Mouse (Mus musculus): Measurements from ENCODE around the gene Rab2b. TPM values are rescaled to one million over a fixed set of nuclear protein-coding genes. Genes with fewer than 3 reads are reported as not detected.
"Not testable (repeated sequence)": the region's sequence is repeated elsewhere in the genome, so short reads cannot be mapped to it uniquely, and the experiment has no call there.

The Rab2b gene
- total RNA-seq (2021): 1 to 10 TPM; 2.3 TPM
- long read RNA-seq, experiment 1, partial matches to known transcripts: 0 of 3 reads
- long read RNA-seq, experiment 1, other reads (novel, unspliced or antisense): 1 of 3 reads
- long read RNA-seq, experiment 2: 0 reads

DNA sequence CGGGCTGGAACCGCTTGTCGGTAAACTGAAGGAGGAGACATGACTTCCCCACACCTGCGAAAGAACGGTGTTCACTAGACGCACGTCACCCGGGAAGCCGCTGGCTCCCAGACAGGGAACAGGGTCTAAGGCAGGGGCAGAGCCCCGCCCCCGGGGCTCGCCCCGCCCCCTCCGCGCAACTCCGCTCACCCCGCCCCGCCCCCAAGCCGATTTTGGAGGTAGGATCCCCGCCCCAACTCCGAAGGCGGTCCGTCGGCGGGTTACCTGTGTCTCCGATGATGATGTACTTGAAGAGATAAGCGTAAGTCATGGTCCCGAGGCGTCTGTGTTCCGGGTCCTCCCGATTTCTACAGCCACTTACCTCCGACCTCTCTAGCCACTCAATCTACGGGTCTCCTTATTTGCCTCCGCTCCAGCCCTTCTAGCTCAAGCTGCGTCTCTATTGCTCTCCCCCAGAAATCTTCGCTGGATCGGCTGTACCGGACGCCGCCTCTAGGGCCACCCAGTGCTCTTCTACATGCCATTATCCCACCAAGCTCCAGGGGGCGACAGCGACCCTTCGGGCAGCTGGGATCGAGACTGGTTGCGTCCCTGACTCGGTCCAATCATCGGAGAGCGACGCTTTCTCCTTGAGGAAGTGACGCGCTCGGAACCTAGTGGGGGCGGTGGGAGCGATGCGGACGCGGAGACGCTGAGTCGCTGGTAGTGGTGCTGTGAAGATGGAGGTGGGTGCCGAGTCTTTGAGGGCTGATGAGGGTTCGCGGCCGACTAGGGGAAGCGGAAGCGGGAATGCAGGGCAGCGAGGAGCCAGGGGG, at the start of gene Rab2b, which contains the start of gene Tox4:
Rab2b (minus strand) TSS at position 614 of the 815 bp plus-strand sequence.
Tox4 (plus strand) TSS at position 215 of the 815 bp plus-strand sequence.
- peak; percentile 99 for DNase-seq (ENCODE audit: low spot score)

DNA sequence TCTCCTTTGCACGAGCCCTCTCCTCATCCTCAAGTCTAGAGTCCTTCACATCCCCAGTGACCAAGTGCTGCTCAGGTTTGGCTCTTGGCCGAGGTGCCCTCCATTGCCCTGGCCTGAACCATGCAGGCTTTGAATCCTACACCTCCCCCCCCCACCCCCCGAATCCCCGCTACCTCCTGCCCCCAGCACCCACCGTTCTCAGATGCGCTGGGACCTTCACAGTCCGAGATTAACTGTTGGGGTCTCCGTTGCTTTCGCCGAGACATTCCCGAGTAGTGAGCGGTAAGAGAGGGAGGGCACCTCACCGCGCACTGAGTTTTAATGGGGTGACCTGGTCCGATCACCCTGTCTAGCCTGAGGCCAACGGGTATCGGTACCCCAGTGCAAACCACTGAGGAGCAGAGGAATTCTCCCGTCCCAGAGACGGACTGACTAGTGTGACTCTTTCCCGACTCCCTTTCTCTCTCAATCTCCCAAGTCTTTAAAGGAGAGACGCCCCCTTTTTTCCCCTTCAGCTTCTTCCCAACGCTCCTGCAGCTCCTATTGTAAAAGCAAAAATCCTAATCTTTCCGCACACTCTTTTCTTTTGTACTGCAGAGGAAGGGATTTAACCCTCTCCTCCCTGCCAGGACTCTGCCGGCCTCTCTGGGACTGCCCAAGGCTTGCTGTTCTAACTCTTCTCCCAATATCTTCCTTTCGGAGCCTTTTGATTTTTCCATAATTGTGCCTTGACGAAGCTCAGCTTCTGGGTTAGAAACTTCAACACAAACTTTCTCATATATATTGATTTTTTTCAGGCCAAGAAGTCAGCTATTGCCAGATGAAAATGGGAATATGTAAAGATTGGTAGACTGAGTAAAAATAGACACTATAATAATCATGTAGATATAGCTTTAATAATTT, 48.8 kb upstream of the Rab2b start, which contains the start of gene Sall2:
Sall2 (minus strand) TSS at position 853 of the 903 bp plus-strand sequence.
- DNase-seq (ENCODE audit: low spot score): no peak

DNA sequence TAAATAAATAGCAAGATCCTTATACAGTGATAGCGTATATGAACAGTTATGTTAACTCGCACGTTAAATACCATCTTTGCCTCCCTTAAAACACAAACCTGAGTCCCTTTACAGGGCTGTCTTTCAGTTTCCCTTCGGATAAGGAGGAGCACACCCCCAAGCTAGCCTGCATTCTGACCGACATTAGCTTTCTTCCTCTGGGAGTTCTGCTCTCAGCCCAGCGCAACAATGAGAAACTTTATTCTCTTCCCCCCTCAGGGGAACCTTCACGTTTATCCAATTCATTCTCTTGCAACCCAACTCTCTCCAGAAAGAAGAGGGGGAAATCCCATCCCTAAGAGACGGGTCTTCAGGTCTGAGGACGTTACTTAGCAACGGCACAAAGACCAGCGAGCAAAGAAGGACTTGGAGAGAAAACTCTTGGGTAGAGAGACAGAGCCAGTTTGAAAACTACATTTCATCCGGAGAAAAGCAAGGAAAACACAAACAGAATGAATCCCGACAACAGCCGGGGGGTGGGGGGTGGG, 48.1 kb upstream of the Rab2b start:
- no peak for DNase-seq (ENCODE audit: low spot score)

DNA sequence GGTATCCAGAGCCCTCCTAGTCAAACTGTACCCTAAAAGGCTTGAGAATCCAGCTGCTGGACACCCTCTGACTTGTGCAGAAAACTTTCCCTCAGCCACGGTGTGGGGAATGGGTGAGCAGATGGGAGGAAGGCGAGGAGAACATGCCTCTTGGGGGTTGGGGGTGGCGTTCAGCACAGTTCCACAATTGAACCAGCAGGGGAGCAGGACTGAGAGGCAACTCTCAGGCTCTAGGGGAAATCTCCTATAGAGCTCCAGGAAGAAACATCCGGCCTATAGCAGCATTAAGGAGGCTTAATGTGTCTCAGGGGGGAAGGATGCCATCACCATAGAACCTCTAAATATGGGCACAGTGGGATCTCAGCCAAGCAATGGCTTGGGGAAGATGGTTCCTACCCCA, 46.5 kb upstream of the Rab2b start:
- no peak for DNase-seq (ENCODE audit: low spot score)

DNA sequence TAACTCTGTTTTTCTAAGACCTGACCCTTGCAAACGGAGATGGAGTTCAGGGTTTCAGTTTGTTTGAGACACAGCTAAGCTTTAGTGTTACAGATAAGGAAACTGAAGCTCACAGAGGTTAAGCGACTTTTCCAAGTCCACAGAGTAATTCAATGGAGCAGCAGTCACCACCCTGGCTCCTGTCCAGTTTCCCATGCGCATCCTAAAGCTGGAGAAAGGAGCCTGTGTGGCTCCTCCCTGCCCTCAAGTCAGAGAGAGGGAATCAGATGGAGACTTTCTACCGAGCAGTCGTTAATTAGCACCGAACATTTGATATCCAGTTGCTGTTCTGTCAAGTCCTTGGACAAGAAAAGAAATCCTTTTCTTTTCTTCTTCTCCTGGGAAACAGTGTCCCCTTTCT, 40.0 kb upstream of the Rab2b start:
- no peak for DNase-seq (ENCODE audit: low spot score)

DNA sequence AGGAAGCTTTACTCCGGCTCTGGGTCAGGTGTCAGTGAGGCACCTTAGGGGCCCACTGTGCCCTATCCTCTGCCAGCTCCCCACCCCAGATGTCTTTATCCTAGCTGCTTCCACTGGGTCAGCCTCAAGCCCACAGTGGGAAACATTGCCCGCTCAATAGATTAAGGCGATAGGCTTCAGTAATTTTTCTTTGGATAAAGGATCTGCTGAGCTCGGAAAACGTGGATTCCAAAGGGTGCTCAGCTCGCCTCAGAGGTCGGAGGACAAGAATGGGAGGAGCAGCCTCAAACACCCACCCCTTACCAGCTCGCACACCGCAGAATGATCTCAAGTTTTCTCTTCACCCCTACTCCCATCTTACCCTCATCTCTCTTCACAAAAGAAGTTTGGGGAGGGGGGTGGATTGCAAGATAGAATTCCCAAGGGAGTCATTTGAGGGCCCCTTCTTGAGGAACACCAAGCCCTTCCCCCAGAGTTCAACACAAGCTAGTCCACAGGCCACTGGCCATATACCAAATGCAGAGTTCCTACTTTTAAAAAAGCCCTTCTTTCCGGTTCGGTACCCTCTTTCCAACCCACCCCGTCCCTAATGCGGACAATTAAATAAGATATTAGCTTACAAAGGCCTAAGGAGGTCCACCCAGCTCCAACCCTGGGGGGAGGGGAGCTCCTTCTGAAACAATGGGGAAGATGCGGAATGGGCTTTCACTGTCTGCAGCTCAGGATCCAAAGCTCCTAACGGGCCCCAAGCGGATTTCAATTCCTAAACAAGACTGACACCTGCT, 37.3 kb upstream of the Rab2b start:
- DNase-seq (ENCODE audit: low spot score): no peak

DNA sequence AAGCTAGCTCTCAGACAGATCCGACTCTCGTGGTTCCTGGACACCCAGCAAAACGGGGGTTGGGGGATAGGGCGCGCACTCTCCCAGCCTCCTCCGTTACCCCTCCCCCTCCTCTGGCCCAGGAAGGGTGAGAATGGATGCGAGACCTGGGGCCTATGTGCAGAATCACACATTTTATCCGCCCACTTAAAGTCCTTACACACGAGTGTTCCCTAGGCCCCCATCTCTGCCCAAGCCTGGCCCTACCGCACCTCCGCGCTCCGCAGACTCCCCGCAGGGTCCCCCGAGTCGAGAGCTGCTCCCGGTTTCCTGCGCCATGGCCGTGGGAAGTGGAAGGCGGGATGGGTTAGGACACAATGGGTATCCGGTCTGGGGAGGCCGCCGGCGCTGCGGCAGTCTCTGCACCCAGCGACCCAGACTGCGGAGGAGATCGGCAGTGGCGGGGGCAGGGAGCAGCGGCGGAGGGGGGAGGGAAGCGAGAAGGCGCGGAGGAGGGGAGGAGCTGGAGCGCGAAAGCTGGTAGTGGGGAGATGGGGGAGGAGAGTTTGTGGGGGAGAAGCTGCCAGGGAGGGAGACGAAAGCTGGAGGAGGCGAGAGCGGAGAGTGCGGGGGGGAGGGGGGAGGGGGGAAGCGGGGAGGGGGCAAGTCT, 36.6 kb upstream of the Rab2b start:
- DNase-seq (ENCODE audit: low spot score): peak; percentile 33

DNA sequence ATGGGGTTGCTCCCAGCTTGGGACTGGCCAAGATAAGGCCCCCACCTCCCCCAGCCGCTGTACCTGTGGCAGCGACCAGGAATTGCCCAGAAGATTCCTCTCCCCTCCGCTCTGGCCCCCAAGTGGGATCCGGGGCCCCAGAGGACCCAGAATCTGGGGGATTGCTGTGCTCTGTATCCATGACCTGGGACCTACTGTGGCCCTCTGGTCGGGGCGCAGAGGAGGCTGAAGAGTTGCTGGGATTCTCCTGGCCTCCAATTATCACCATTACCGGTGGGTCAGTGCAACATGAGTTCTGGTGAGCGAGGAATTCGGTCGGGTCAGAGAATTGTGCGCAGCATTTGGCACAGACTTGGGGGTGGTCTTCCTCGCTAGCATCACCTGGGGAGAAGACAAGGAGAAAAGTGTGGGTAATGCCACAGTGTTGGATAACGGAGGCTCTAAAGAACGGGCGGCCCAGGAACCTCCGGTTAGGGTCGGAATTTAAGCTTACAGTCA, 36.0 kb upstream of the Rab2b start:
- no peak for DNase-seq (ENCODE audit: low spot score)

DNA sequence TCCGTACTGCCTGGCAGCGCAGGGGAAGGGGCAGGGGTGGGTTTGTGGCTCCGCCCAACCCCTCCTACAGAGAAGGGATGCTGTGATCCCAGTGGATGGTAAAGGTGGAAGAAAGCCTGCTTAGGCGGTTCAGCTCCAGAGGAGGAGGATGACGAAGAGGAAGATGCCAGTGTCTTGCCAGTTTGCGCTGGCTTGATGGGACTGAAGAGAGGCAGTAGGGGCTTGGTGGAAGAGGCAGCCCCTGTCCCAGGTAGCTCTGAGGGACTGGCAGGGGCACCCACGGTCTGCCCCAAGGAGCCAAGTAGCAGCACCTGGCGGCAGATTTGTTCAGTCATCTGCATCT, 35.4 kb upstream of the Rab2b start:
- no peak for DNase-seq (ENCODE audit: low spot score)

DNA sequence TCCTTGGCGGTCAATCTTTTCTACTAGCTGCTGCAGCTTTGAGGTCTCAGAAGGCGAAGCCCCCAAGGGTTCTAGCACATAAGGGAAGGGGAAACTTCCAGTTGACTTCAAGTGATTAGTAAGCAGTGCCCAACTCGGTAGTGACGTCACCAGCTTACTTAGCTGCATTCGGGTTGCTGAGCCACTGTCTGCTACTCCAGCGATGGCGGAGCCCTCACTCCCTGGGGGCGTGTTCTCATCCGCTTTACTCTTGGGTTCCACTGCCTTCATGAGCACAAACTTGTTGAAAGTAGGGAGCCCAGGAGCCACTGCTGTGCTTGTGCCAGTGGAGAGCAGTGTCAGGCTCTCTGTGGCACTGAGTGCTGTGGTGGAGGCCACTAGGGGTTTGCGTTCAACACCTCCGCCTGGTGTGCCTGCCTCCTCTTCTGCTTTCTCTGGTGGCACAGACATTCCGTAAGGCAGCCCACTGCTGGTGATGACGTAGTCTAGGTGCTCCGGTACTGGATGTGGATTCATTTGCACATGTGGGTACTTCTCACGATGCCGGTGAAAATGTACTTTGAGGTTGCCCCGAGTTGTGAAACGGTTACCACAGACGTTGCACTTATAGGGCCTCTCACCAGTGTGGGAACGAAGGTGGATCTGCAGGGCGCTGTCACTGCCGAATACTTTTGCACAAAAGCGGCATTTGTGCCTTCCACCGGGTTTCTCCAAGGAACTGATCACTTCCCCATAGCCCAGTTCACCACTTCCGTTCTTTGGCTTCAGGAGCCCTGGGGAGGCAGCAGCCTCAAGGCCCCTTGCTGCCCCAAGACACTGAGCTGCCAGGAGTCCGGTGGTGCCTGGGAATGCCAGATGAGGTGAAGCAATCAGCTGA, 34.8 kb upstream of the Rab2b start:
- no peak for DNase-seq (ENCODE audit: low spot score)

DNA sequence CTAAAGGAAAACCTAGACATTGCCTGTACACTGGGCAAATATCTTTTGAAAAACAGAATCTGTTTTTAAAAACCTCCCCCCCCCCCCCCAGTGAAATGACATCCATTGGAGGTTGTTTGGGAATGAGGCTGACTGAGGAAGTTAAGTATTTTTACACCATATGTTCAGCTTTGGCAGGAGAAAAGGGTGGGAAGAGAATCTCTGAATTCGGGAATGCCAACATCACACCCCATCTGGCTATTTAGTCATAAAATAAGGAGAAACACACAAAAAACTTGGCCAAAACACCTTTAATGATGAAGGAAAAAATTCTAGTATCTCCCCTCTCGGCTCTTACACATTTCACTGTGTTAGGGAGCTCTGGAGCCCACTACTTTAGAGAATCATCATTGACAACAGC, 31.6 kb upstream of the Rab2b start:
- no peak for DNase-seq (ENCODE audit: low spot score)

DNA sequence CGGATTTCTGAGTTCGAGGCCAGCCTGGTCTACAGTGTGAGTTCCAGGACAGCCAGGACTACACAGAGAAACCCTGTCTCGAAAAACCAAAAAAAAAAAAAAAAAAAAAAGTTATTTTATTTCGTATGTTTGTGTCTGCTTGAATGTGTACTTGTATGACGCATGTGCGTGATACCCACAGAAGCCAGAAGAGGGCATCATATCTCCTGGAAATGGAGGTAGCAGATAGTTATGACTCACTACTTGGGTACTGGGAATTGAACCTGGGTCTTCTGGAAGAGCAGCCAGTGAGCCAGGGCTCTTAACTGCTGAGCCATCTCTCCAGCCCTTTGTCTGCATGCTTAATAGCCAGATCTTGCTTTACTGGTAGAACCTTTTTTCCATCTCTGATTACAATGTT, 31.0 kb upstream of the Rab2b start:
- not testable (repeated sequence) for DNase-seq (ENCODE audit: low spot score)

DNA sequence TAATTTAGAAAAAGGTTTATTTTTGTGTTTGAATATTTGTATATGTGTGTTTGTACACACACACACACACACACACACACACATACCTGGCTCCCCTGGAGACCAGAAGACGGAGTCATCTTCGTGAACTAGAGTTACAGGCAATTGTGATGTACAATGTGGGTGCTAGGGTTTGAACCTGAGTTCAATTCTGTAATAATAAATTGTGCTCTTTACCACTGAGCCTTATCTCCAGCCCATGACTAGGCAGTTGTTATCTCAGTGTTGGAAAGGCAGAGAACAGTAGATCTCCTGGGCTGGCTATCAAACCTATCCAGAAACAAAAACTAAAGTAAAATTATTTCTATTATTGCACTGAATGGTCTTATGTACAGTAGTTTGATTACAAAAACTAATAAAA, 26.8 kb upstream of the Rab2b start:
- no peak for DNase-seq (ENCODE audit: low spot score)

DNA sequence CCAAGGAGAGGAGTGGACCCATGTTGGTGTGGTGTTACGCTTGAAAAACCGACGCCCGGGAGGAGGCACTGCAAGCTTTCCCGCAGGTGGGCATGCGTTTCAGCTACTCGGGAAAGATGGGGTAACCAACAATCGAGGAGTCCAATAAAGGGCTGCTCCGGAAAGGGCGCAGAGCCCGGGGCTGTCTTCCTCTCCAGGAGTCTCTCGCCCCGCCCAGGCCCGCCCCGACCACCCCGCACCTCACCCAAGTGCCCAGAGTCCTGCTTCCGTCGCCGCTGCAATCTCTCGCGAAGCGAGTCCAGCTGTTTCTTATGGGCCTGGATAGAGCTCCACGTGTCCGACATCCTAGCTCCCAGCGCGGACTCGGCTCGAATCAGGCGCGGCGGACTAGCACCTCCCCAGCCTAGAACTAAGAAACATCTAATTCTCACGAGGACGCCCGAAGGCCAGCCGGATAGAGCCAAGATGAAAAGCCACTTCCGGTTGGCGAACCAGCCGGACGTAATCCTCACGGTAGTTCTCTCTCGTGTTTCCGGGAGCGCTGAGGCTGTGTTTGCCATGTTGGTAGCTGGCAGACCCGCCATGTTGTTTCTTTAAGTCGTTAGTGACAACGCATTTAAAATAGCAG, 25.4 kb upstream of the Rab2b start, which contains the start of gene Mettl3:
Mettl3 (minus strand) TSS at position 485 of the 628 bp plus-strand sequence.
- DNase-seq (ENCODE audit: low spot score): peak; percentile 93

DNA sequence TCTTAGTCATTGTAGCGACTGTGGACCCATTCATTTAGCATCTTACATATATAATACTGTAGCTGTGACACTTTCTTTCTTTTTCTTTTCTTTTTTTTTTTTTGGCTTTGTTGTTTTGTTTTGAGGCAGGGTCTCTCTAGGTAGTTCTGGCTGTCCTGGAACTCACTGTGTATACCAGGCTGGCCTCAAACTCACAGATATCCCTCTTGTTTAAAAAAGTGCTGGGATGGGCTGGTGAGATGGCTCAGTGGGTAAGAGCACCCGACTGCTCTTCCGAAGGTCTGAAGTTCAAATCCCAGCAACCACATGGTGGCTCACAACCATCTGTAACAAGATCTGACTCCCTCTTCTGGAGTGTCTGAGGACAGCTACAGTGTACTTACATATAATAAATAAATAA, 24.2 kb upstream of the Rab2b start:
- not testable (repeated sequence) for DNase-seq (ENCODE audit: low spot score)

DNA sequence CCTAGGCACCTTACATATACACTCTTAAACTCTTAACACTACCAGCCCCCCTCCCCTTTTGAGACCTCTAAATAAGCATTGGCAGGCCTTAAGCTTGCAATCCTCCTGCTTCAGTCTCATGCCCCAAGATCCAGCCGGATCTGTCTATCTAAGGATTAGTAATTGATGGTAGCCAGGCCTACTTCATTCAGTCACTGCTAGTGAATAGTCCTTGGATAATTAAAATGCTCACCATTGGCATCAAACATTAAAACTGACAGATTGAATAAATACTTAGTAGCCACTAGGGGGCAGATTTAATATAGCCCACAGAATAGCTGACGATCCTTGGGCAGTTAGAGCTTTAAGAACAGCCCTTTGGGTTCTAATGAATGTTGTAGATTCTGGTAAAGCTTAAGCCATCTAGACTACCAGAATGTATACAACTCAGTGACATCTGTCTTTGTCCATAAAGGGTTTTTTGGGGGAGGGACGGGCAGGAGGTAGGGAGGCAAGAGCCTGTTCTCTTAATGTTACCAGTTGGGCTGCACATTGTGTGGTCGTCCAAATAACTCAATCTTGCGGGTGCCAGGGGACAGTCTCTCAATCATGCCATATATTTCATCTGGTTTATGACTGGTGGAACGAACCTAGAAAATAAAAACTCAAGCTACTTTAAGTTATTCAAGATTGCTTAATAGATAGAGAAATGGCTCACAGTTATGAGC, 16.4 kb upstream of the Rab2b start:
- DNase-seq (ENCODE audit: low spot score): no peak

DNA sequence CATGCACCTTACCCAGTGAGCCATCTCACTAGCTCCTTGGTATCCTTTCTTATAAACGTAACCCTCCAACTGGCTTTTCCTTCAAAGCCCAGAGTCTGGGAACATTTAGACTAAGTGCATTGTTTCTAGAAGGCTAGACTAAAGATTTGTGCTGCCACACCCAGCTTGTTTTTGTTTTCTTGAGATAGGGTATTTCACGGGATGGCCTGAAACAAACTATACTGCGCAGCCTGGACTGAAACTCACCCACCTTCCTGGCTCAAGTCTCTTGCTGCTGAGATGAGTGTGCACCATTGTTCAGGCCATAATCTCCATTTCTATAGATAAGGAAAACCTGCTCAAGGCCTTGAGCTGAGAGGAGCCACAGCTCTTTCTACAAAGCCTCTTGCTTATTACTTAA, 4.8 kb upstream of the Rab2b start:
- no peak for DNase-seq (ENCODE audit: low spot score)

DNA sequence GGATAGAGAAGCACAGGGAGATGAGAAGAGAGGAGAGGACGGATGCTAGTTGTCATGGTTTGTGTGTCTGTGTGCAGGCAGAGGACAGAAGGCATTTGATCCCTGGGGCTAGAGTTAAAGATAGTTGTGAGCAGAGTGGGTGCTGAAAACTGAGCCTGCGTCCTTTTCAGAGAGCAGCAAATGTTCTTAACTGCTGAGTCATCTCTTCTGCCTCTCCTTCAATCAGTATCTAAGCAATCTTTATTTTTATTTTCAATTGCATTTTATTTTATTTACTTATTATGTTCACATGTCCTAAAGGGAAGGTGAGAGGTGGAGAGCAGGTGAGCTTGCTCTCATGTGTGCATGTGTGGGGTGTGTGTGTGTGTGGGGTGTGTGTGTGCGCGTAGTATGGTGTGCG, 4.3 kb upstream of the Rab2b start:
- DNase-seq (ENCODE audit: low spot score): peak; percentile 26

Measured in gastrocnemius, adult 18-20 months (tissue).